Mouse (Mus musculus) gastrocnemius, postnatal 14 days (tissue): ENCODE measurements around the gene Arid3b. TPM values are rescaled to one million over a fixed set of nuclear protein-coding genes. Genes with fewer than 3 reads are reported as not detected.

Experiments
- DNase-seq: peaks from one replicate; pipeline ENCODE4 v3.0.0; 2021; ENCODE audit warnings: mixed read lengths
- intact Hi-C: fragments of 180-260 bp; cut with DNase I; formaldehyde crosslinking; loops from one replicate; pipeline ENCODE4 v1.15.1; 2025; ENCODE audit warnings: low total_unique reads
- total RNA-seq, 2 experiments: library from RNA; stranded (reverse); gene quantifications; 2 replicates each; pipeline ENCODE4 v1.2.3; 2021

The Arid3b gene
- total RNA-seq, 2 experiments from 2014 or later = 1.2 to 2.0 TPM

DNA sequence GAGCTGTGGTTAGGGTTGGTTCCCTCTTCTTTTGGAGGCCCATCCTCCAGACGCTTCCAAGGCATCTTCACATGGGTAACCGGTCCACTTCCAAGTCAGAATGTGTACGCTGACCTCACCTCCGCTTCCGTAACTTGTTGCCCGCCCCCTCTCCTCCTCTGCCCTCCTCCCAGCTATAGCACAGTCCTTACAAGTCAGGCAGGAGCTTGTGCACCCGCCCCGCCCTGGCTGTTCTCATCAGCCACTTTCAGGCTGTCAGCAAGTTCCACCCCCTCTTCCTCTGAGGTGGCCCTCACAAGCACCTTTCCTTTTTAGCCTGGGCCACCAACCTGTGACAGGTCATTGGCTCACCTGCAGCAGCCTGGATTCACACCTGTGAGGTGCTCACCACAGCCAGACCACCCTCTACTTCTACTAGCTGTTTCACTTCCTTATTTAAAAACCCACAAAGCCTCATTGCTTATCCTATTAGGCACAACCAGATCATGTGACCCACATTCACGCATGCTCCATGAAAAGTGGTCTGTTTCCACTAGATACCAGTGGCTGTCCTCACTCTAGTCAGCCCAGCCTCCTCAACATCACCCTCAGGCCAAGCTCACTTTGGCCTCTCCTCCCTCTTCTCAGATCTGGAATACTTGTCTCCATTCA lies 36.1 kb downstream of the Arid3b start:
- DNase-seq = no peak
- intact Hi-C loops = no loop called here

GRCm38 (mm10) chr9:57798725-57799253 lies 37.8 kb downstream of the Arid3b start:
- intact Hi-C loops = no loop called here
- peak; percentile 10 for DNase-seq

DNA sequence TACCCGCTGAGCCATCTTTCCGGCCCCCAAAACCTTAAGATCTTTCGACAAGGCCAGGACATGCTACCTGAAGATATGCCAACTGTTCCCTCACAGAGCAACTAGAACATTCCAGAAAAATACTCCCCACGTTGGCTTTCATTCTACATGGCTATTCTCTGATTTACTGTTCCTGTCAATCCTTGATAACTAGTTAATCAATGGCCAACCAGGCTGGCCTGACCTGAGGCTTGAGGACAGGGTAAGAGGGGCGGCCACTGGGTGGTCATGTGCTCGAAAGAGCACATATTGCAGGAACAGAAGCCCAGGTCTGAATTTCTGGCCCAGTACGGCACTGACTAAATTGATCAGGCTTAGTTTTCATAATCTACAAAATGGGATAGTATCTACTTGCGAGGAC lies 39.1 kb downstream of the Arid3b start:
- DNase-seq = no peak
- intact Hi-C loops = no loop called here

- no peak for DNase-seq
- intact Hi-C loops = no loop called here
Measured at GRCm38 (mm10) chr9:57789733-57790132, 46.9 kb downstream of the Arid3b start.

DNA sequence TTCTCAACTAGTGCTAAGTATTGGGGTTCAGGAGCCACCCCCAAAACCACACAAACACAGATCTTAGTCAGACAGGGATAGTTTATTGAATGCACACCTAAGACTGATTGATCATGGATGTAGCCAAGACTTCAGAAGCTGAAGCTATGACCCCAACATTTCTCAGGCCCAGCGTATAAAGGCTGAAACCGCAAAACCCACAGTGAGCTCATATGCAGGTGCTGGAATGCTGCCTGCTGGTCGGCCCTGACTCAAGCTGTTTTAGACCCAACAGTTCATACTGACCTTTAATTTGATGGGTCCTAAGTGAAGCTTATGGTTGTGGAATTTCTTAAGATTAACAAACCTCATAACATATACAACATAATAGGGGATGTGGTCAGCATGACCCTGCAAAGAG lies 53.9 kb downstream of the Arid3b start:
- DNase-seq = no peak
- intact Hi-C loops = no loop called here

DNA sequence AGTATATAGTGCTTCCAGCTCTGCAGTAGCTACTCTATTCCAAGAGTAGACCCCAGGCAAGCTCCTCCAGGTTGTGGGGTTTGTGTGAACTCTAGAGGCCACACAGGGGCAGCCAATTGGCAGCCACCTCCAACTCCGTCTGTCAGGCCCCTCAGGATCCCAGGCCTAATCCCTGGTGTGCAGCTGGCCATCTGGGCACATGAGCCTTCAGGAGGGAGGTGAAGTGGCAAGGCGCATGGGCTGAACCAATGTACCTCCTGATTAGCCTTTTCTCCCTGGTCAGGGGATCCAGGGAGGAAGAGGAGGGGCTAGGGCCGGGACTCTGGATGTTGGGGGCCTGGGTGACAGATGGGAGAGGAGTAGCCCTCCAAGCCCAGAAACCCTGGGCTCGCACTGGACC lies 60.9 kb downstream of the Arid3b start:
- no peak for DNase-seq
- intact Hi-C loops = loop anchor here (10.0 kb wide), 2 partner anchors 59 to 219 kb away; partner anchors contain the start of gene Arid3b

GRCm38 (mm10) chr9:57775026-57775425 lies 61.6 kb downstream of the Arid3b start:
- no peak for DNase-seq
- intact Hi-C loops = loop anchor here (10.0 kb wide), 2 partner anchors 60 to 220 kb away; partner anchors contain the start of gene Arid3b

- intact Hi-C loops = loop anchor here (10.0 kb wide), 2 partner anchors 61 to 221 kb away; partner anchors contain the start of gene Arid3b
- no peak for DNase-seq
Measured at GRCm38 (mm10) chr9:57774168-57774567, 62.4 kb downstream of the Arid3b start.

GRCm38 (mm10) chr9:57773754-57774153 lies 62.8 kb downstream of the Arid3b start:
- DNase-seq = no peak
- intact Hi-C loops = loop anchor here (10.0 kb wide), 2 partner anchors 61 to 221 kb away; partner anchors contain the start of gene Arid3b

DNA sequence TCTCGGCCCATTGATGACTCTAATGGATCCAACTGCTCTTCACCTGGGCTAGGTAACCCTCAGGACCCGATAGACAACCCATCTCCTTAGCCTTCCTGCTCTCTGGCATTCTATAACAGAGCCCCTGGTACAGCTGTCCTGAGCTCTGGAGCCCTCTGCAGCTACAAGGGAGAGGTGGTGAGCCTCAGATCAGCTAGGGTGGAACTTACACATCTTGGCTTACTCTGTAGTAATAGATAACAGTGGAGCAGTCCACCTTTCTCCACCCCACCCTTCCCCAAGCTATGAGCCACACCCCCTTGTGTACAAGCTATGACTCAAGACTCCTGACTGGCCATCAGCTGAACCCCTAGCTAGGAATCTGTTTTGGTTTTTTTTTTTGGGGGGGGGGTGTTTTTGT lies 65.8 kb downstream of the Arid3b start:
- intact Hi-C loops = loop anchor here (10.0 kb wide), 2 partner anchors 64 to 224 kb away; partner anchors contain the start of gene Arid3b
- no peak for DNase-seq

DNA sequence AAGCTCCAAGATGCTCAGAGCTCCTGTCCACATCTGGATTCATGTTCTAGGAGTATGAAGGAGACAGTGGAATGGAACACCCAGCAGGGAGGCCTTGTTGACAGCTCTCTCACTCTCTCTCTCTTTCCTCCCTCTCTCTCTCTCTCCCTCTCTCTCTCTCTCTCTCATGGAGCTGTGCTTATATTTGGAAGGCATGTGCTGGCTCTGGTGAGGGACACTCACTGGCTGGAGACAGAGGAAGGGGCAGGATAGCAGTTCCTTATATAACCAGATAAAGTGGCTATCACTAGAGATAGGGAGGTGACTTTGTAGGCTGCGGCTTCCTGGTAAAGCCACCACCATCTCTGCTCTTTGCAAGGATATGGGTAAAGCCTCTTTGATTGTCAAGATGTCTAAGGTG lies 66.4 kb downstream of the Arid3b start:
- intact Hi-C loops = loop anchor here (10.0 kb wide), 2 partner anchors 65 to 225 kb away; partner anchors contain the start of gene Arid3b
- no peak for DNase-seq

DNA sequence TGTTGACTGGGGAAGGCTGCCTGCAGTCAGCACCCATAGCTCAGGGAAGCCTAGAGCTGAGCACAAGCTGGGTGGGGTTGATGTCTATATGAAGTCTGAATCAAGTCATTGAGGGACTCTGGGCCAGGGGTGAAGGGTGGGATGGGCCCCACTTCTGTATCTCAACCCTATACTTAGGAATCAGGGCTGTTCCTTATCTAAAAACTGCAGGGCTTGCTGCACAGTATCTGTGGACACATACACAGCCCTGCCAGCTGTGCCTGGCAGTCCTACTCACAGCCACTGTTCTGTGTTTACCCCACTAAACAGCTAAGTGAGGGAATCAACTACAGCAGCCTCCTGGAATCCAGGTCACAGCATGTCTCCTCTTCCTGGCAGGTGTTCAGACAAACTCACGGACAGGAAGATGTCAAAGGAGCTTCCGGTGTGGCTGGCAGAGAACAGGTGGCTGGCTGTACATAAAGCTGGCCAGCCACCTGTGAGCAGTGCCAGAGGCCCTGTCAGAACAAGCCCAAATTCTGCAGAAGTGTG lies 67.0 kb downstream of the Arid3b start:
- DNase-seq = no peak
- intact Hi-C loops = loop anchor here (10.0 kb wide), 2 partner anchors 65 to 225 kb away; partner anchors contain the start of gene Arid3b

DNA sequence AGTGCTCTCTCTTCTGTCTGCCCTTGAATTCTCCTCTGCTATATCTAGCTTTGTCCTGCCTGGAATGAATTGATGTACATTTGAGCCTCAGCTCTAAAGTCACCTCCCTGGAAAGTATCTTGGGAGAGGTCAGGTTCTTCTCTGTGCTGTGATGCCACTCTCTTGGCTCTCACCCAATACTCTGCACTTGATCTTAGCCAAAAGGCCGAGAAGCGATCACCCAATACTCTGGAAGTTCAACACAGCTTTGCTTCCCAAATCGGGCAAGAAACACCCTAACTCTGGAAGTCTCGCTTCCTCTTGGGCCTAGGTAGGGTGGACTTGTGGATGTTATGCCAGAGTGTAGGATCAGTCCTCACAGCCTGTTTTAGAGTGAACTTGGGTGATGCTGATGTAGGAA lies 69.4 kb downstream of the Arid3b start:
- no peak for DNase-seq

DNA sequence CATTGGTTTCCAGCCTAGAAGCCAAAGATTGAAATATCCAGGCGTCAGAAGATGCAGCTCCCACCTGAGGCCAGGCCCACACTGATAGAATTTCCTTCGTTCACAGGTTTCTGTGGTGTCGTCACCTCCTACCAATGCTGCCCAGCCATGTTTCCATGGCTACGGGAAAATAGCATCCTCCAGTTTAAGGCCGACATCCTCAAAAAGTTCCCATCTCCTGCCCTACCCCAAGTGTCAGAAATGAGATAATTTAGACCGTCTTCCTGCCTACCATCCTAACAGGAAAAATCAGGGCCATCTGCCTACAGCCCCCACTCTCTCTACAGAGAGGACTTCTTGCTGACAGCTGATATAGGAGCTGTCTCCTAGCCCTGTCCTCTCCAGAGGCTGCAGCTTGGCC lies 70.2 kb downstream of the Arid3b start:
- DNase-seq = no peak
- intact Hi-C loops = no loop called here

More for the DNA sequence above, 69.4 kb downstream of the Arid3b start:
- intact Hi-C loops = no loop called here

- peak; percentile 75 for DNase-seq
- intact Hi-C loops = no loop called here
Measured at GRCm38 (mm10) chr9:57765364-57766351, 70.9 kb downstream of the Arid3b start, which contains the start of gene Clk3. Gene Clk3, minus strand, starts transcription at chr9:57765860.

GRCm38 (mm10) chr9:57764974-57765363 lies 71.6 kb downstream of the Arid3b start:
- DNase-seq = peak; percentile 97
- intact Hi-C loops = no loop called here

GRCm38 (mm10) chr9:57764147-57764973 lies 72.2 kb downstream of the Arid3b start:
- peak; percentile 84 for DNase-seq

GRCm38 (mm10) chr9:57762563-57762991 lies 74.0 kb downstream of the Arid3b start:
- intact Hi-C loops = no loop called here
- peak; percentile 40 for DNase-seq

More at GRCm38 (mm10) chr9:57764147-57764973, 72.2 kb downstream of the Arid3b start:
- intact Hi-C loops = no loop called here
